Mouse (Mus musculus) adipocyte (in vitro differentiated cells): ENCODE results near the gene Plekhg4.

Experiments used
- DNase-seq: peaks from one replicate; pipeline ENCODE4 v3.0.0-alpha.2; 2016; ENCODE audit warnings: low spot score

Plekhg4 gene

DNA sequence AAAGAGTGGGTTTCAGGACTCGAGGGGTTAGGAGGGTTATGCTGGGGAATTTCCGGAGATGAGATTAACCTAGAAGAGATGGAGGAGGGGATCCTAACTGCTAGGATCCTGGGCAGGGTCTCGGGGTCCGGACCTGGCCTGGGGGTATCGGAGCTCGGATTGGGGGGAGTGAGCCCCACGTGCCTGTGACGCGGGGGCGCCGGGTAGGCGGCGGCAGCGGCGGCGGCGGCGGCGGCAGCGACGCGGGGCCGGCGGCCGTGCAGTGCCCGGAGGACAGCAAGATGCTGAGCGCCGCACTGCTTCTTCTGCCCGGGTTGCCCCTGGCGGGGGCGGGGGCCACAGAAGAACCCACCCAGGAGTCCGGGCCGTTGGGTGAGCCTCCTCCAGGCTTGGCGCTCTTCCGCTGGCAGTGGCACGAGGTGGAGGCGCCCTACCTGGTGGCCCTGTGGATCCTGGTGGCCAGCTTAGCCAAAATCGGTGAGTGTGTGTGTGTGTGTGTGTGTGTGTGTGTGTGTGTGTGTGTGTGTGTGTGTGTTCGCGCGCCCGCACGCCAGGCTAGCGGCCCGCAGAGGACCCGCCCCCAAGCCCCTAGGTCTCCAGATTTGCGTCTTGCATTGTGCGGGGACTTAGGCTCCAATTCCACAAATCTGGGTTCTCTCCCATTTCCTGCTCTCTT is 23.8 kb upstream of the Plekhg4 start:
- DNase-seq, result no peak

DNA sequence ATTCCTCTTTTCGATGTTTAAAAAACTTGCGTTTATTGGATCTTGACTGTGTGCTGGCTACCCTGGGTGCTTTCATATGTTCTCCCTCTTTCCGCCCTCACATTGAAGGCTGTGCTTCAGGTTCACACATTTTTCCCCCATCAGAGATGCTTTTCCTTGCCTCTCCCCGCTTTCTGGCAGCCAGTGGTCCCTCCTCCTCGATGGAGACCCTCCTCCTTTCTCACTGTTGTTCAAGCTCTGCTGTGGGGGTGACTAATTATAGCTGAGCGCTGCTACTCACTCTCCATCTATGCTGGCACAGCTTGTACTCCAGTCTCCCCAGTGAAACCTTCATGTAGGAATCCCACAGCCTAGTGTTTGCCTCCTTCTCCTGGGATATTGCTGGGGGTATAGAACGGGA is 22.9 kb upstream of the Plekhg4 start:
- no peak for DNase-seq

DNA sequence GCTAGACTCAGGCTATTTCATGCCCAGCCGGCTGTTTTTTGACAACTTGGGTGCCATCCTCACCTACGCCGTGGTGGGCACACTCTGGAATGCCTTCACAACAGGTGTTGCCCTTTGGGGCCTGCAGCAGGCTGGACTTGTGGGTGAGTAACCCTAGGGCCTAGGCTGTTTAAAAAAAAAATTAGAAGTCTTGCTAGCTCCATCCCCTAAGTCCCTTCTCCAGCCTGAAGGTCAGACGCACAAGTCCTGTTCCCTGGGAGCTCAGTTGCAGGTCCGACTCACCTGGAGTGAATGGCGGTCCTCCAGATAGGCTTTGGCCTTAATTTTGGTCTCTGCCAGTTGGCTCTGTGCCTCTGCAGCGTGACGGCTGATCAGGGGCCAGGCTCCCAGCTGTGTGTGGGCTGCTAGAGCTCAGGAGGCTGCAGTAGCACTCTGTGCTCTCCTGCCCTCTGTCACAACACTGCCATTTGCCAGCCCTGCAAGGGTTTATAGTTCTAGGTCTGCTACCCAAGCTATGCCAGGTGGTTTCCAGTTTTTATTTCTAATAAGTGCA is 19.4 kb upstream of the Plekhg4 start:
- DNase-seq, result no peak

DNA sequence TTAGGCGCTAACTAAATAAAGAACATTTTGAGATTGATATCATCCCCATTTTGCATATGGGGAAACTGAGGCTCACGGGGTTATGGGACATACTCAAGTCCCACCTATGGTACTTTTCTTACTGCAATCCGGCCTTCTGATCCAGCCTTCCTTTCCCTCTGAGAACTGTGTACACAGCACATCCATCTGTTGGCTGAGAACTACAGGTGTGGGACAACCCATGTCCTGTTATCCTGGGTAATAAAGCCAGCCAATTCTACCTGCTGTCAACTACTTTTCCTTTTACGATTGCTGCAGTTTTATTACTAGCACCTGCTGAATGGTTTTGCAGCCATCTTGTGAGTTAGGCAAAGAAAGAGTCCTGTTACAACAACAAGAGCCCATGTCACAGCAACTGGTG is 18.5 kb upstream of the Plekhg4 start:
- no peak for DNase-seq

DNA sequence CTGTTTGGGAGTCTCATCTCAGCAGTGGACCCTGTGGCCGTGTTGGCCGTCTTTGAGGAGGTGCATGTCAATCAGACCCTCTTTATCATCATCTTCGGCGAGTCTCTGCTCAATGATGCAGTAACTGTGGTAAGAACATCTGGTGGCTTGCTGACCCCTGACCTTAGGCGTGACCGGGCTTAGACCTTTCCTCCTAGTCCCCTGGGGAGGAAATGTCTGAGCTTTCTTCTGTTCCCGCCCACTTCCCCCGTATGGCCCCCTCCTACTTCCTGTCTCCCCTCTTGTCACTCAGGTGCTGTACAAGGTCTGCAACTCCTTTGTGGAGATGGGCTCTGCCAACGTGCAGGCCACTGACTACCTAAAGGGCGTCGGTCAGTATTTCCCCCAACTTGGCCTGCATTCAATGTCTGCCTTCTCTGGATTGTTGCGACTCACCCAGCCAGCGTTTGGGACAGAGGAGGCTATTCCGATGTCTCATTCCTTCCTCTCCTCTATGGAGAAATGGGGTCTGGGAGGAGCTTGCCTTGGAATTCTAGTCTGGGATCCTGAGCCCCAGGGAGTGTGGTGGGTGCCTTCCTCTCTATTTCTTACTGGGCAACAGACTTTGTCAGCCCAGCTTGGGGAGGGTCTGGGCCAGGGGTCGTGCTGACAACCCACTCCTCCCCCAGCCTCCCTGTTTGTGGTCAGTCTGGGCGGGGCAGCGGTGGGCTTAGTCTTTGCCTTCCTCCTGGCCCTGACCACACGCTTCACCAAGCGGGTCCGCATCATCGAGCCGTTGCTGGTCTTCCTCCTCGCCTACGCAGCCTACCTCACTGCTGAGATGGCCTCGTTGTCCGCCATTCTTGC is 17.7 kb upstream of the Plekhg4 start:
- no peak for DNase-seq

DNA sequence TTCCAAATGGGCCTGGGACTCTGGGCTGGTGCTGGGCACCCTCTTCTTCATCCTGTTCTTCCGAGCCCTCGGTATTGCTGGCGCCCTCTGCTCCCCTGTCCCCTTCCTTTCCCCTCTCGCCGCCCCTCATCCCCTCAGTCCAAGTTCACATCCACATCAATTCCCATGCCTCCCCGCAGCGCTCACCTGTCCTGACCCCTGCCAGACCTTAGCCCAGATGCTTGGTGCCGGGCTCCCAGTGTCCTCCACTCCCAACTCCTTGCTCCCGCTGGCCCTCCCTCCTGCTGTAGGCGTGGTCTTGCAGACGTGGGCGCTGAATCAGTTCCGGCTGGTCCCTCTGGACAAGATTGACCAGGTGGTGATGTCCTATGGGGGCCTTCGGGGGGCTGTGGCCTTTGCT is 16.4 kb upstream of the Plekhg4 start:
- DNase-seq, result no peak

DNA sequence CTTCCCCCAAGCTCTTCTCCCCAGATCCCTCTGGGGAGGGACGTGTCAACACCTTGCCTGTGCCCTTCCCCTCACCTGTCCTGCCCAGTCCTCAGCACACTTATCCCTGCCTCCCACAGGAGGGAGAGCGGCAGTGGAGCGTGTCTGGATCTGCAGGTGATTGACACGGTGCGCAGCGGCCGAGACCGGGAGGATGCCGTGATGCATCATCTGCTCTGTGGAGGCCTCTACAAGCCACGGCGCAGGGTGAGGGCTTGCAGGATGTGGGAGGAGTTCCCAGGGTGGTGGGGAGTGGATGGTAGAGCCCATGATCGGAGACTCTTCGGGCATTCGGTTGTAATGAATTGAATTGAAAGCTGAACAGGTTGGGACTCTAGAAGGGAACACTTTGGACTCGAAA is 13.9 kb upstream of the Plekhg4 start:
- no peak for DNase-seq

DNA sequence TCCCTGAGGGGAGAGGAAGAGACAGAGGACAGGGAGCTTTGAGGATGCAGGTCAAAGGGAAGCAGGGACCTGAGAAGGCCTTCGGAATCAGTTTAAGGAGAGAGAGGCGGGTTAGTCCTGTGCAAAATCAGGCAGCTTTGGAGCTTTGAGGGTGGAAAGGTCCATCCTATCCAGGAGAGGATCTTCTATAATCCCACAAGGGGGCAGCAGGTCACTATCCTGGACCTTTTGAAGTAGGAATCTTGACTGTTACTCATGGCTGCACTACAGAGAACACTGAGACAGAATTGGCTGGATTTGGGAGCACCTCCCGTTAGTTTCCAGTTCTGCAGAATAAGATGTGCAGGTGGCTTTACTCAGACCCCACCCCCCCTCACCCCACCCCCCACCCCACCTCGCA is 13.4 kb upstream of the Plekhg4 start:
- peak; percentile 64 for DNase-seq

DNA sequence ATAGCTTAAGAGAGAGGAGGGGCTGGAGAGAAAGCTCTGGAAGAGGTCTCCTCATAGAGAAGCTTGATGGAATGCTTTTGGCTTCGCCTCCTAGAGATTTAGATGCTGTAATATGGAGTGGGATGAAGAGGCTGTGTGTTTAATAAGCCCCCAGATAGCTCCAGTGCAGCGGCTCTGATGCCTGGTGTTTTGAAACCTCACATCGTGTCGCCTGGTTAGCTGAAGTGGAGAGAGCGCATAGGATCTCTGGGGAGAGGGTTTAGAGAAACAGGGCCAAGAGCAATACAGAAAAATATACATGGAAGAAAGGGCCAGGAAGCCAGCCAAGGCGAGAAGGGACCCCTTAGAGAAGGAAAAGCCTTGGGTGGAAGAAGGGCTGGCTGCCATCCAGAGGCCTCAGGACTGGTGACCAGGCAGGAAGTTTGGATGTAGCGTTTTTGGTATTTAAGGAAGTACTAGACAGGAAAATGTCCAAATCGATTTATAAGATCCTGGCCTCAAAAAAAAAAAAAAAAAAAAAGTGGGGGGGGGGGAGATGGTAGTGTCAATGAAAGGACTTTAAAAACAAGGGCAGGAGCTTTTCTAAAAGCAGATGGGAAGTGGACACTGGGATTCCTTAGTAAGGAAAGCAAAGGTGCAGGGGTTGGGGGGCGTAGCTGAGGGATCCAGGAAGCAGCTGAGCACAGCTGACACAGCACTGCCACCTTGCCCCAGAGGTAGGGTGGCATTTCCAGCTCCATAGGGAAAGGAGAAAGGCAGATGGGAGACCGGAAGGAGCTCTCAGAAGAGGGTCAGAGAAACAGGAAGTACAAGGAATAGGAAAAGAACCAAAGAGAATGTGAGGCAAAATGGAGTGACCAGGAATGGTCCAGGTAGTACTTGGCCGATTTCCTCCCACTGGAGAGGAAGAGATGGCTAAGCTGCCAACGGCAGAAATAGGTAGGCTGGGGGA is 11.0 kb upstream of the Plekhg4 start:
- no peak for DNase-seq

DNA sequence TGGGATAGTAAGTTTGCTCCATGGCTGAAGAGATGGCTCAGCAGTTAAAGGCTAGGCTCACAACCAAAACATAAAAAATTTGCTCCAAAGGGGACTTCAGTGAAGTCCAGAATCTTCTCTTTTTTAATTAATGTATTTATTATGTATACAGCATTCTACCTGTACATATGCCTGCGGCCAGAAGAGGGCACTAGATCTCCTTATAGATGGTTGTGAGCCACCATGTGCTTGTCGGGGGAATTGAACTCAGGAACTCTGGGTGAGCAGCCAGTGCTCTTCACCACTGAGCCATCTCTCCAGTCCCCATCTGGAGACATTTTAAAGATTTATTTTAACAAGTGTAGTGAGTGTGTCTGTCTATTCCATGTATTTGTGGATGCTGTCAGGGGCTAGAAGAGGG is 6.0 kb upstream of the Plekhg4 start:
- DNase-seq, result peak; percentile 43

DNA sequence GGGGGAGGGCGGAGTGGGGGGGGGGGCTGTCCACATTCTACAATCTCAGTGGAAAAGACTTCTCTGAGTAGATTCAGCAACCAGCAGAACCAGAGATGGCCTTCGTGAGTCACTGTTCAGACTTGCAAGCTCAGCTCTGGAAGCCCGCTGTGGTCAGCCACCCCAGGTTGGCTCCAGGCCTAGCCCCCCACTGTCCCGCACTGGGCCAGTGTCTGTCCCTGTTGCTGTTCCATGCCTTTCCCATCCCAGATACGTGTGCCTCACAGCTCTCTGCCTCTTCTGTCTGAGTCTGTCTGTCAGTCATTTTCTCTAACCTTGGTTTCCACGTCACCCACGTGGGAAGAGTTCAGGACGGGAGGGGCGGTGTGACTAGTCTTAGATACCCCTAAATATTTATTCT is 601 bp upstream of the Plekhg4 start:
- DNase-seq, result no peak

DNA sequence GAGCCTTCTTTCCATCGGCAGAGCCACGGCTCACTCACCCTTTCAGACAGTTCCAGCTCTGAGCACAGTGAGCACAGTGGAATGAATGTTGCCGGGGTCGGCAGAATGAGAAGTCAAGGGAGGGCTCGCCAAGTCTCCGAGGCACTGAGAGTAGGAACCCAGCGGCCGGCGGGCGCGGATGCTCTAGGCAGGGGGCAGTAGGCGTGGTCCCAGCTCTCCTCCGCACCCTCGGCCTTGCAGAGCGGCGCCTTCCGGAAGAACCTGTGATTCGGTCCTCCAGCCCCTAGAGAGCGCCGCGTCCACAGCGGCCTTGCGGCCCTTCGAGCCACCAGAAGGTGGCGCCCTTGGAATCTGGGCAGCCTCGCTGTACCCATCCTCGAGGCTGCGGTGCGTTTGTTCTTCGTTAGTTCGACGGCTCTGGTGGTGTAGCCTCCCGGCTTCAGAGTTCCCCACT is 1.5 kb downstream of the Plekhg4 start:
- DNase-seq, result no peak

DNA sequence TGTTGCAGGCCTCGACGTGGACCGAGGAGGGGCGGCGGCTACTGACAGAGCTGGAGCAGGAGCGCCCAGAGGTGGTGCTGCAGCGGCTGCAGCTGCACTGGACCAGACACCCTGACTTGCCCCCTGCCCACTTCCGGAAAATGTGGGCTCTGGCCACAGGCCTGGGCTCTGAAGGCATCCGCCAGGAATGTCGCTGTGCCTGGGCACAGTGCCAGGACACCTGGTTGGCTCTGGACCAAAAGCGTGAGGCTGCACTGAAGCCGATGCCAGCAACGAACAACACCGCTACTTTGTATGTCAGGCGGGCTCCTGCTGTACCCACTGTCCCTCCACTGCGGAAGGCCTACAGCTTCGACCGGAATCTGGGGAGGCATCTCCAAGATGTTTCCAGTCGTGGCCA is 5.6 kb downstream of the Plekhg4 start:
- no peak for DNase-seq

DNA sequence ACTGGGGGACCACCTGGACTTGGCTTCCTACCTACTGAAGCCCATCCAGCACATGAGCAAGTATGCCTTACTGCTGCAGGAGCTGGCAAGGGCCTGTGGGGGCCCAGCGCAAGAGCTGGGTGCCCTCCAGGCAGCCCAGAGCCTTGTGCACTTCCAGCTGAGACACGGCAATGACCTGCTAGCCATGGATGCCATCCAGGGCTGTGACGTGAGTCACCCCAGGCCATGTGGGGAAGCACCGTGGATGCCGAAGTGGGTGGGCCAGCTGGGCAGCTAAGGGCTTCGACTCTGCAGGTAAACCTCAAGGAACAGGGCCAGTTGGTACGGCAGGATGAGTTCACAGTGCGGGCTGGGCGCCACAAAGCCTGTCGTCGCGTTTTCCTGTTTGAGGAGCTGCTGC is 7.2 kb downstream of the Plekhg4 start:
- no peak for DNase-seq

DNA sequence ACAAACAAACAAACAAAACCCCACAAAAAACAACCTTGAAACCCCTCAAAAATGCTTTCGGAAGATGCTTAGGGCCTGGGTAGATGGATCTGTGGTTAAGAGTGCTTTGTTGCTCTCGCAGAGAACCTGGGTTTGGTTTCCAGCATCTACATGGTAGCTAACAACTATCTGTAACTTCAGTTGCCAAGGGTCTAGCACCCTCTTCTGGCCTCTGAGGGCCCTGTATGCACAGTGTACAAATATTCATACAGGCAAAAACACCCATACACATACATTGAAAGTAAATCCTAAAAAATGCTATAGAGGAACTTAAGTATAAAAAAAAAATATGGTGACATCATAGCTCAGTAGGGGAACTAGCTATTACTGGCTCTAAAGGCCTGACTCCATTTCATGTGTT is 11.0 kb downstream of the Plekhg4 start:
- no peak for DNase-seq

DNA sequence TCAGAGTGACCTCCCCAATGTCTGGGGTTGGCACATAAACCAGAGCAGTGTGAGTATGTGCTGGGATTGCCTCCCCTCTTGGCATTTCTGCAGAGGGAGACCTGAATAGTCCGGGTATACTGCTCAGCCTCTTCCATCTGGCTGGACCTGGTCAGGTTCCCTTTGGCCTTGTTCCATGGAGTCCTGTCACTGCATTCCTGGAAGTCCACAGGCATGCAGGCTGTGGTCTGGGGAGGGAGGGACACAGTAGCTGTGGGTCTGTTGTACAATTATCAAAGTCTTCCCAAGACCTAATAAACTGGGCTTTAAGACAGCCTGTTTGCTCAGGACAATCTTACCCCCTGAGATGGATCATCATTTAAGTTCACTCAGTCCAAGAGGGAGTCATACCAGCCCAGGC is 14.1 kb downstream of the Plekhg4 start:
- DNase-seq, result no peak

DNA sequence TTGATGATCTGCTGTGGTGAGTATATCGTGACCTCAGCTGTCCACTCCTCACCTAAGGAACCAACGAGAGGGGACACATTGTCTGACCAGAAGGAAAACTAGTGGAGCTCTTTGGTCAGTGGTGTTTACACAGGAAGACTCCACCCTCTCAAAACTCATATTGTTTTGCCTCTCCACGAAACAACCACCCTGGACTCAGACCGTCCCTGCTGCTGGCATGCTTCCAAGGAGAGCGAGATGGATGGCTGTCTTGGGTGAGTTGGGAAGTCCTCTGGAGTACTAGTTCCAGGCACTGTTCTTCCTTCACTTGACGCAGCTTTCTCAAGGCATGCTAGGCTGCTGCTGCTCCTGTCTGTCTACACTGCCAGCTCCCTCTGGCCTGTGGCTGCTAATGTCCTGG is 16.0 kb downstream of the Plekhg4 start:
- peak; percentile 54 for DNase-seq

DNA sequence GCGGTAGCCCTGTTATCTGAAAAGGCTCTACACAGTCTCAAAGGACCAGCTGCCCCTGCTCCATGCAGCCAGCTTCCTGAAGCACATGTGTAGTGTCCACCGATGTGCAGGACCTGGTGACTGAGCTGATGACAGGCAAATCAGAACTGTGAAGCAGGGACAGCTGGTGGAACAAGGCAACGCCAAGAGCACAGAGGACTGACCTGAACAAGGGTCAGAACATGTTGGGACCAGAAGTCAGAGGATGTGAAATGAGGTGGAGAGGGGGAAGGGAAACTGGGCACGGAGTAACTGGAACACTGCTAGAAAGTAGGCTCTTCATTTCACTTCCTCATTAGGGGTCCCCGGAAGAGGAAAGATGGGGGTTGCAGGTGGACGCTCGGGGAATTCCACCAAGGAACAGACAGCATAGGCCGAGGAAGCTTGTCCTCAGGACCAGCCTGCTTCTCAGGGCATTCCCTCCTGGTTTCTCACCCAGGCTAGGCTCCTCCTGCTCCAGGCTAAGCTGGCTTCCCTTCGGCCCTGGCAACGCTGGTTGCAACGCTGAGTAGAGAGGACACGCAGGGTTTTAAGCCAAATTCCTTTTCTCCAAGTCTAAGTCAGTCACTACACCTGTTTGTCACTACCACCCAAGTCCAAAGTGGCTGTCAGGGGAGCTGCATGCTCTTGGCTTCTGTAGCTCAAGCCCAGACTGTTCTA is 20.2 kb downstream of the Plekhg4 start:
- no peak for DNase-seq

DNA sequence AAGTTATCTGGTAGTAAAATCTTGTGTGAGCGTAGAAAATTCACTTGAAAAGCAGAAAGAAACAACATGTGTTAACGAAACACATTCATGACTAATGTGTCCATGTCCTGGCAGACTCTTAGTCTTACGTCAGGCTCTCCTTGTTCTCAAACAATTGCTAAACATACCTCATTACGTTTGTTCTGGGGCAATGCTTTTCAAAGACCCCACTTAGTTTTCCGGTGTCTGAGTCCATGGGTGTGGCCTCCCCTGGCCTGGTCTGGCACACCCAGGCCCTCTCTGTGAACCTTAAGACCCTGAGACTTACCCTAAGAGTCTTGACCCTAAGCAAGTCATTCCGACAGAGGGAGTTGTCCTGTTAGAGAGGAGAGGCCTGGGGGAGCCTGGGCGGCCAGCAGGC is 20.8 kb downstream of the Plekhg4 start:
- no peak for DNase-seq

DNA sequence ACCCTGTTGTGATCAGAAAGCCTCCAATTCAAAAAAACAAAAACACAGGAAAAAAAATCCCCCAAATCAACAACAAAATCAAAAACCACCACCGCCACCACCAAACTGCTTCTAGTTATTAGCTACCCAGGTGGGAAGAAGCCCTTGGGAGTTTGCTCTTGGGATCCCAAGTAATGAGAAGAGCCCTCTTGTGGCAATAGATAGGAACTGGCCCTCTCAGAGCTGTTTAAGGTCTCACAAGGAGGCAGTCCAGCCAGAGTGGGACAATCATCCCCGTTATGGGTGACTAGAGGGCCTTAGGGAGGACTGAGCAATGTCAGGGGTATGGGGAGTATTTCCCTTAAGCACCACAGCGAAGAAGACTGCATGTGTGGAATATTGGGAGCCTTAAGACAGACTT is 24.7 kb downstream of the Plekhg4 start:
- DNase-seq, result peak; percentile 75

DNA sequence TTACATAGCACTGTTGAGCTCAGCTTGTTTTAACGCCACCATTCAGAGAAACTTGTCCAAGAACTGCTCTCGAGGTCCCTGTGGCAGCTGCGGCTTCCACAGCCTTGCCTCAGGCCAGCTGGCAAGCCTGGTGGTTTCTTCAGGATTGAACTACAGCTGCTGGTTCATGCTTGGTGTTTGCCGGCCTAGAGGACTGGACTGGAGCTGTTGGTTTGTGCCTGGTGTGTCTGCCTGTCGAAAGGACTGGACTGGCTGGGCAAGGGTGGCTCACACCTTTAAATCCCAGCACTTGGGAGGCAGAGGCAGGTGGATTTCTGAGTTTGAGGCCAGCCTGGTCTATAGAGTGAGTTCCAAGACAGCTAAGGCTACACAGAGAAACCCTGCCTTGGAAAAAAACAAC is 26.9 kb downstream of the Plekhg4 start:
- no peak for DNase-seq

DNA sequence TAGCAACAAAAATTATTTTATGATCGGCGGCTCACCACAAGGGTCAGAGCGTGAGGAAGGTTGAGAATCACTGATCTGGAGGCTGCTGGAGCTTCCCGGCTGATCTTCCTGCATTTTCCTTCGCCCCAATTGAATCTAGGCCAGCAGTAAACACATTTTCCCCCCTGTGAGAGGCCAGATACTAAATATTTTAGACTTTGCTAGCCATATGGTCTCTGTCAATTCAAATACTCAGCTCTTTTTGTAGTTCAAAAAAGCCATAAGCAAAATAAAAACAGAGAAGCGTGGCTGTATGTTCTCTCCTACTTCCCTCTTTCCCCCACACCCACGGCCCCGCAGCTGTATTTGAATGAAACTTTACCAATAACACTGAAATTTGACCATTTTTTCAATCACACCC is 30.4 kb downstream of the Plekhg4 start:
- no peak for DNase-seq
